Mouse (Mus musculus) erythroblast, embryonic 14.5 days (primary cell): ENCODE measurements around the gene Il12a.

Source experiments
- GATA1 ChIP-seq: IDR thresholded peaks from 2 replicates; pipeline ENCODE4 v1.6.1; 2012; ENCODE audit warnings: low read length, inconsistent platforms, mixed read lengths
- TAL1 ChIP-seq: IDR thresholded peaks from 3 replicates; pipeline ENCODE4 v1.6.1; 2012; ENCODE audit warnings: low read length, inconsistent platforms, mixed read lengths

DNA sequence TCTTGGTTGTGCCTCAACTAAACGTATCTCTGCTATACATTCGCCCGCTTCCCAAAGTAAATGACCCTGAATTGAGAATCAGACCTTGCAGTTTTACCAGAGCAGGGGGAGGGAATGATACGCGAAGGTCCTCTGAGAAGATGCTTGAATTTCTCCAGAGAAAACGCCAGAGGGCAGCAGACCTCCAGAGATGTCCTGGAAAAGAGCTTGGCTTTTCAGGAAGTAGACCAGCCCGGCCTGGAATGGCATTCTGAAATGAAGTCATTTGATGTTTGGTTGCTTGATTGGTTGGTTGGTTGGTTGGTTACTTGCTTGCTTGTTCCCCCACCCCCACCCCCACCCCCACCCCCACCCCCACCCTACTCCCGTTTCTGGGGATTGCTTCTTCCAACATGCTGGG lies 17.8 kb downstream of the Il12a start:
- TF ChIP-seq TAL1 = no peak
- no peak for TF ChIP-seq GATA1
